Mouse (Mus musculus) kidney, postnatal 36 days (tissue): Measurements from ENCODE around the gene Ltb.

Experiments
- DNase-seq, 2 experiments: peaks; one replicate each; pipeline ENCODE4 v3.0.0; 2021 to 2022; ENCODE audit warnings: mixed read lengths in 2 of 2

Ltb gene

GRCm38 (mm10) chr17:35165451-35166155 lies 28.6 kb upstream of the Ltb start:
- no peak for DNase-seq

GRCm38 (mm10) chr17:35166352-35167035 lies 27.7 kb upstream of the Ltb start:
- DNase-seq: peak; percentile 82 to 83

- DNase-seq: no peak
These were observed 26.4 kb upstream of the Ltb start for GRCm38 (mm10) chr17:35167794-35168193.

- peak; percentile 35 to 51 for DNase-seq
These were observed 25.6 kb upstream of the Ltb start for GRCm38 (mm10) chr17:35168541-35169207.

- DNase-seq: no peak
These were observed 21.6 kb upstream of the Ltb start for GRCm38 (mm10) chr17:35172445-35173234.

- no peak for DNase-seq
These were observed 20.9 kb upstream of the Ltb start for GRCm38 (mm10) chr17:35173329-35173728.

- no peak for DNase-seq
These were observed 19.9 kb upstream of the Ltb start for GRCm38 (mm10) chr17:35174201-35174977.

- DNase-seq: no peak
These were observed 18.9 kb upstream of the Ltb start for GRCm38 (mm10) chr17:35175382-35175781.

- DNase-seq: no peak
These were observed 18.3 kb upstream of the Ltb start, which contains the start of gene Aif1 for GRCm38 (mm10) chr17:35175968-35176367. Gene Aif1, minus strand, starts transcription at chr17:35176068.

- DNase-seq: peak; percentile 75 to 89
These were observed 15.7 kb upstream of the Ltb start for GRCm38 (mm10) chr17:35178528-35178927.

- DNase-seq: no peak
These were observed 14.1 kb upstream of the Ltb start for GRCm38 (mm10) chr17:35180093-35180492.

GRCm38 (mm10) chr17:35185639-35186611 lies 8.3 kb upstream of the Ltb start:
- DNase-seq: peak; percentile 76 to 89

- no peak for DNase-seq
These were observed 7.6 kb upstream of the Ltb start for GRCm38 (mm10) chr17:35186681-35187080.

GRCm38 (mm10) chr17:35187345-35187744 lies 6.9 kb upstream of the Ltb start:
- DNase-seq: no peak

GRCm38 (mm10) chr17:35187959-35188610 lies 6.2 kb upstream of the Ltb start, which contains the start of gene Lst1:
Gene Lst1, minus strand, starts transcription at chr17:35188439.
- DNase-seq: no peak

- DNase-seq: no peak
These were observed 5.1 kb upstream of the Ltb start for GRCm38 (mm10) chr17:35189186-35189585.

GRCm38 (mm10) chr17:35190096-35190495 lies 4.1 kb upstream of the Ltb start:
- no peak for DNase-seq

GRCm38 (mm10) chr17:35191723-35192122 lies 2.5 kb upstream of the Ltb start:
- DNase-seq: no peak

- DNase-seq: no peak
These were observed 1.3 kb upstream of the Ltb start for GRCm38 (mm10) chr17:35192924-35193323.
